Mouse (Mus musculus) G1E (cell line): ENCODE measurements around the gene Yod1.

Experiments
- CTCF ChIP-seq: IDR thresholded peaks from 2 replicates; pipeline ENCODE4 v1.5.1; 2012; ENCODE audit warnings: low read depth, low read length, inconsistent platforms, mixed read lengths
- GATA1 ChIP-seq: IDR thresholded peaks from 2 replicates; pipeline ENCODE4 v1.6.1; 2012; ENCODE audit warnings: borderline replicate concordance, low read length, inconsistent platforms, mixed read lengths
- POLR2AphosphoS5 ChIP-seq: IDR thresholded peaks from 2 replicates; pipeline ENCODE4 v1.6.1; 2012; ENCODE audit warnings: low read depth, low read length, inconsistent platforms; ENCODE audit not compliant: insufficient replicate concordance

DNA sequence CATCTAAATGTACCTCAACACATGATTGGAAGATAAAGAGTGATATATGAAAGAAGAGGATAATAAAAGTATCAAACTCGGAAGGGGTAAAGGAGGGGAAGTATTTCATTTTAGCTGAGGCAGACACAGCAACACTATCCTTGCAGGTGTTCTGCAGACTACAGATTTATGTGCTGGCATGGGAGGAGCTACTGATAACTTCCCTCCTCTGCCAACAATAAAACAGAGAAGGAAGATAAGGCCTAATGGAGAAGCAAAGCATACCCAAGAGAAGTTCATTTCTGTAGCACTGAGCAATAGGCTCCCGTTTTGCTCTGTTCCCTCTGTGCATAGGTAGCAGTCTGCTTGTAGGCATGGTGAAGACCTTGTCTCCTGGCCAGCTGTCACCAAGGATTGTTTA, 36.1 kb upstream of the Yod1 start:
- TF ChIP-seq CTCF: no peak
- no peak for TF ChIP-seq GATA1
- TF ChIP-seq POLR2AphosphoS5: no peak
